Mouse (Mus musculus): ENCODE results near the gene Krt34.

Gene Krt34

DNA sequence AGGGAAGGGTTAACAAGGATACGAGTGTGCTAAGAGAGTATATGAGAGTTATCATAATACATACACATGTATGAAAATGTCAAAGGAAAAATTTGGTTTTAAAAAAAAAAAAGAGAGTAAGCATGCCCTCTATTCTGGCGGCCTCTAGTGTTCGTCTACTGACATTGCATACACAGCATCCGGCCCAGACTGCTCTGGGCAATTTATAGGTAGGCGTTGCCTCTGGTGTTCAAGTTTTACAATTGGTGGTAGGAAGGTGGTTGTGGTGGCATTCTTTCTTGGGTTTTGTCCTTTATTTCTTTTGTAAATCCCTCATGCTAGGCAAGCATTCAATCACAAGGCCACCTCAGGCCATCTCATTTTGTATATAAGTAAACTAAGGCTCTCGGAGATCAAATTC is 36.5 kb downstream of the Krt34 start:
- DNase-seq (ENCODE audit: low spot score in 2 of 2): peak; percentile 43 to 81

DNA sequence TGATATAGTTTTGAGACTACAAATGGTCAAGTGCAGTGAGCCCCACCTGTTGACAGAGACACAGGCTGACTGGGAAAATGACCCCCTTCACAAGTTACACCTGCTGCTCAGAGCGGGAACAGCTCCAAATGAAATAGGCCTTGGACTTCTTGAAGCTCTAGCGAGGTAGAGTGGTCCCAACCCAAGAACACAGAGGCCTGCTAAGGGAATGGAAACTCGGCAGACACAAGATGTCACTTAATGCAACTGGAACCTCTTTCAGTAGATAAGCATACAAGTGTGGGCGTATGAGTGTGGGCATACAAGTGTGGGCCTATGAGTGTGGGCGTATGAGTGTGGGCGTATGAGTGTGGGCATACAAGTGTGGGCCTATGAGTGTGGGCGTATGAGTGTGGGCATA is 42.3 kb downstream of the Krt34 start:
- no peak for DNase-seq (ENCODE audit: low spot score in 2 of 2)

DNA sequence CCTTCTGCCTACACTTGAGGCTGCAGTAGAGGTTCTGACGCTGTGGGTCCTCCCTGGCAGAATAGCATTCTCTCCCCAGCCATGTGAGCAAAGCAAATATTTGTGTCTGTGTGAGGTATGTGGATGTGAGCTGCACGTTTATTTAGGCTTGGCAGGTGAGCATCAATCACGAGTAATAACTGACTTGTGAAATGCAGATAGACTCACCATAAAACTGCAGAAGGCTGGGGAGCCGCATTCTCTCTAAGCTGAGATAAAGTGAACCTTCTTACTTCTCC is 47.0 kb downstream of the Krt34 start:
- DNase-seq (ENCODE audit: low spot score in 2 of 2): no peak

DNA sequence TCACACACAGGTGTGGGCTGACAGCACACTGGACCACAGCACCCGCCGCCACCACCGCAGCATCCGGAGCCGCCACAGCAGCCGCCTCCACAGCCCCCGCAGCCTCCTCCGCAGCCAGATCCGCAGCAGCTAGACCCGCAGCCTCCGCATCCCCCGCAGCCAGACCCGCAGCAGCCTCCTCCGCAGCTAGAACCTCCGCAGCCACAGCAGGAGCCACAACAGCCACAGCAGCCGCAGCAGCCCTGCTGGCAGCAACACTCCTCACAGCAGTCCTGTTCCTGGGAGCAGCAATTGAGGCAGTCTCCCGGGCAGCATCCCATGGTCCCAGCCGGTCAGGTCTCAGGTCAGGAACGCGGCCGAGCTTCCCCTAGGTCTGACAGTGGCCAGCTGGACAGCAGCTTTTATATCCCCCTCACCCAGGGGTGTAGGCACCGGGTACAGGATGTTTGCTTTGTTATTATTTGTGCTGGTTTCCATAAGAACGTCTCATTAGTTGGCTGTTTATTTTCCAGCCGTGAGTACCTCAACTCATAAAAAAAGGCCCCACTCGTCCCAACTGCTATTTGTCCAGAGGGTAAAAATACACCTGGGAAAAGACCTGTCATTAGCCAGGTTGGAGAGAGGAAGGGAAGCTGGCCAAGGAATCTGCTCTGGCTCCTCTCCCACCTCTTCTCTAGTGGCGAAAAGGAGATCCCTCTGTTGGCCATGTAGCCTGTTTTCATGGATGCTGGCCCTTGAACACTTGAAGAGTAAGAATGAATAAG is 47.6 kb downstream of the Krt34 start, which contains the start of gene Krtap17-1:
Gene Krtap17-1 (minus strand): TSS at position 375 of the 764 bp plus-strand sequence.
- DNase-seq (ENCODE audit: low spot score in 2 of 2): no peak

DNA sequence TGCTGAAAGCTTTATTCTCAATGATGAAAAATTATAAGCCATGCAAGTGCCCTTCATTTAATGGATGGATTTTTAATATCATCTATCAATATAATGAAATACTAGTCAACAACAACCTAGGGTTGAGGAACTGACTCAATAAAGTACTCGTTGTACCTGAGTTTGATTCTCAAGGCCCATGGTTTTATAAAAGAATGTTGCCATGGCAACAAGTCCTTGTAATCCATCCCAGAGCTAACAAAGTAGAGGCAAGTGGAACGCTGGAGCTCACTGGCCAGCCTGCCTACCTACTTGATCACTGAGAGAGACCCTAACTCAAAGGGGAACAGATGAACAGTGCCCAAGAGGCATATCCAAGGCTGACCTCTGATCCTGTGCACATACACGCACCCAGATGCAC is 50.8 kb downstream of the Krt34 start:
- no peak for DNase-seq (ENCODE audit: low spot score in 2 of 2)

DNA sequence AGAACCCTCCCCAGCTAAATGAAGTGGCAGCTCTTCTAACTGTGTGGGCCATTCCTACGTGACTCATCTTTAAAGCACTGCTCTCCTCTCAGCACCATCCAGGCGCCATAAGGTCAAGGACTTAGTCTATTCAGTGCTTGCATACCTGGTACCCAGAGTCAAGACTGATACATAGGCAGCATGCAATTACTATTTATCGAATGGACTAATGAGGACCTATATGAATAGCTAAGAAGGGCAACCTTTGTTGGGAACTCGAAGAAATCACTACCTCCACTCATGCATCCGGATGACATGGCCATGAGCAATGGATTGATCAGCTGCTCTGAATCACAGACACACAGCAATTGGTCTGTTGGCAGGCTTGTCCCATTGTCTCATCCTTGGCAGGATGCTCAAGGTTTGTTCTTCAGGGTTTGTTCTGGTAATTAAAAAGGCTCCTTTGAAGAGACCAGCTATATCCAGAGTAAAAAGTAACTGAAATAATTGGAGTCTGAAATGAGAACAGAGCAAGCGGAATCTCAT is 51.4 kb downstream of the Krt34 start:
- DNase-seq (ENCODE audit: low spot score in 2 of 2): no peak

DNA sequence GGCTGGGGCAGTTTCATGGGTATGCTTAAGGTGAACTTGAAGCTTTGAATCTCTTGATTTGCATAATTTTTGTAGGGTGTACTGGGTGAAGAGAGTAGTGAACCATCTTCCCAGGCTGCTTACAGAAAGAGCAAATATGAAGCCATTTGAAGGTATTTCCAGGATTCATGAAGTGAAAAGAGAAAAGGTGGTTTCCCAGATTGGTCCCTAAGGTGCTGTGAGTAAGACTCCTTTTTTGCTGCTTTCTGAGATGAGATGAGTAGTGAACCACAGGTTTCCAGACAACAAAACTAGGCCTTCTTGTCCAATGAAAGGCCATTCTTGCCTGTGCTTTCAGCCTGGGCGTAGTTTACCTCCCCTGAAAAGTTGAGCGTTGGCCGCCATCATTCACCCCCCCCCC is 52.8 kb downstream of the Krt34 start:
- no peak for DNase-seq (ENCODE audit: low spot score in 2 of 2)

Data from right cerebral cortex, adult 2 months (tissue).